Mouse (Mus musculus) neural tube, embryonic 10.5 days (tissue): ENCODE data around the gene Cyp2b19.
A peak's percentile ranks its signal among the peaks of the same experiment; 100 is the strongest.
"Not testable (repeated sequence)": the region's sequence is repeated elsewhere in the genome, so short reads cannot be mapped to it uniquely, and the experiment has no call there.

ENCODE experiments used
- DNase-seq: peaks from one replicate; pipeline ENCODE4 v3.0.0-alpha.2; 2017; ENCODE audit warnings: low spot score; ENCODE audit errors: extremely low spot score

Gene Cyp2b19

DNA sequence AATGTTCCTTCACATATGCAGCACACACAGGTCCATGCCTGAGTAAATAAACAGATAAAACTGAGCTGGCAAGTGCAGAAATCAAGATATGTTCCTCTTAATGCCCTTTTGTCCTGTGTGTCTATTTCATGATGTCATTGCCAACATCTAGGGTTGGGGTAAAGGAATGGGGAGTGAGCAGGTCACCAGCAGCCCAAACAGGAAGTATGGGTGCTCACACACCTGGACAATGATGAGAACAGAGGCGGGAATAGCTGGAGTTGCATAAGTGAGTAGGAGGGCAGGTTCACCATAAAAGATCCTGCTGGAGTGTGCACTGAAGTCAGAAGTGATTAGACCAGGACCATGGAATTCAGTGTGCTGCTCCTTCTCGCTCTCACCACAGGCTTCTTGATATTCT, at the start of gene Cyp2b19:
Gene Cyp2b19 (plus strand): TSS at position 301 of the 400 bp plus-strand sequence.
- no peak for DNase-seq

DNA sequence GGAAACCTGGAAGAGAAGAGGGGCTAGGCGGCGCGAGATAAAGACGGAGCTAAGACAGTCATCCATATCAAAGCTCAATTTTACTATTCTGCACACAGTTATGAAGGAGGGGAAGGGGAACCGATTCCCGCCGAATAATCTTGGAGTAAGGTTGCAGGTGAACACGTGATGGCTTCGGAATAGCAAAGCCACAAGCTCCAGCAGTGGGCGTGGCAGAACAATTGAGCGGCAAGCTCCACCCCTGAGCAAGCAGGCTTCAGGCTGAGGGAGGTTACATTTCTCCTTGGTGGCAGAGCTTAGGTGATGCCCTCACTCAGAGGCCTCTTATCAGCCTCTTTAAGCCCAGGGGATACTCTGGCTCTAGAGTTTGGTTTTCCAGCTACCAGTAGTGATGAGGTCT, 45.9 kb upstream of the Cyp2b19 start:
- no peak for DNase-seq

DNA sequence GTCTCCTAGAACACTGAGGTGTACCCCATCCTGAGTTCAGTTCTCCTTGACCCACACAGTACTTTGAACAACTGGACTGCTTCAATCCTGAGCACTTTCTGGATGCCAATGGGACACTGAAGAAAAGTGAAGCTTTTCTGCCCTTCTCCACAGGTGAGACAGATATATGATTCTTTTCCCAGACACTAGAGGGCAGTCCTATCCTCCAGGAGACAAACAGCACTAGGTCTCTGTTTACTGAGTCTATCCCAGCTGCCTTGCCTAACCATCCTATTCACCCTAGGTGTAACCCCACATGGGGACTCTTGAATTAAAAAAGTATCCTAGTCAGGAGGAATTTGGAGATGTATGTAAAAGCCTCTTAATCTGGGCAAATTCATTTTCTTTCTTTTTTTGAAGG, 18.0 kb upstream of the Cyp2b19 start:
- no peak for DNase-seq

DNA sequence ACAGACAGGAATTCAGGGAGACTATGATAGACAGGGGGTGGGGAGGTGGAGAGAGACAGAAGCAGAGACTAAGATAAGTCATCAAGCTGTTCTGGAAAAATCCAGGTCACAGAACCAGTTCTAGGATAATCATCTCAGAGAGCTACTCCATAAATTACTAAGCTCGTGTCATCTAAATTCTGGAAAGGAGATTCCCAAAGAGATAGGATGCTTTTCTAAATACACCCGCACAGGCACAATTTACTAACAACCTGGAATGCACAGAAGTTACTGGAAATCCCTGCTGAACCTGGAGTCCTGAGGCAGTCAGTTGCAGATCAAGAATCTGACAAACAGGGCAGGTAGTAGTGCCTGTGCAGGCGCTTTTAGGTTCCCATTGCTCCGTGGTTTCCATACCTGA, 13.0 kb upstream of the Cyp2b19 start:
- no peak for DNase-seq

DNA sequence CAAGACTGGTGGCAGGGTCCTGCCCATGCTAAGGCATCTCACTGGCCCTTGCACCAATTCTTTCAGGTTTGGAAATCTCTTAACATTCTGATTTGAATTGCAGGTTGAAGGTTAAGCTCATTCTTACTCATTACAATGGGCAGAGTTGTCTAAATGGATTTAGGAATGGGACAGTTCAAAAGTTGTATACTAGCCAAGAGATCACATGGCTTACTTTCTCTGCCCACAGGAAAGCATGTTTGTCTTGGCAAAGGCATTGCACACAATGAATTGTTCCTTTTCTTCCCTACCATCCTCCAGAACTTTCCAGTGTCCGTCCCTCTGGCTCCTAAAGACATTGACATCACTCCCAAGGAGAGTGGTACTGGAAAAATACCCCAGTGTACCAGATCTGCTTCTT, 11.5 kb upstream of the Cyp2b19 start:
- DNase-seq: no peak

DNA sequence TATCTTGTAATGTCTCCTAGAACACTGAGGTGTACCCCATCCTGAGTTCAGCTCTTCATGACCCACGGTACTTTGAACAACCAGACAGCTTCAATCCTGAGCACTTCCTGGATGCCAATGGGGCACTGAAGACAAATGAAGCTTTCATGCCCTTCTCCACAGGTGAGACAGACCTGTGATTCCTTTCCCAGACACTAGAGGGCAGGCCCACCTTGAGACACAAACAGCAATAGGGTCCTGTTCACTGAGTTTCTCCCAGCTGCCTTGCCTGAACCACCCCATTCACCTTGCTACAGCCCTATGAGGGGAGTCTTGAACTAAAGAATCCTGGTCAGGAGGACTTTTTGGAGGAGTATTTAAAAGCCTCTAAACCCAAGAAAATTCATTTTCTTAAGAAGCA, 10.1 kb downstream of the Cyp2b19 start:
- no peak for DNase-seq

DNA sequence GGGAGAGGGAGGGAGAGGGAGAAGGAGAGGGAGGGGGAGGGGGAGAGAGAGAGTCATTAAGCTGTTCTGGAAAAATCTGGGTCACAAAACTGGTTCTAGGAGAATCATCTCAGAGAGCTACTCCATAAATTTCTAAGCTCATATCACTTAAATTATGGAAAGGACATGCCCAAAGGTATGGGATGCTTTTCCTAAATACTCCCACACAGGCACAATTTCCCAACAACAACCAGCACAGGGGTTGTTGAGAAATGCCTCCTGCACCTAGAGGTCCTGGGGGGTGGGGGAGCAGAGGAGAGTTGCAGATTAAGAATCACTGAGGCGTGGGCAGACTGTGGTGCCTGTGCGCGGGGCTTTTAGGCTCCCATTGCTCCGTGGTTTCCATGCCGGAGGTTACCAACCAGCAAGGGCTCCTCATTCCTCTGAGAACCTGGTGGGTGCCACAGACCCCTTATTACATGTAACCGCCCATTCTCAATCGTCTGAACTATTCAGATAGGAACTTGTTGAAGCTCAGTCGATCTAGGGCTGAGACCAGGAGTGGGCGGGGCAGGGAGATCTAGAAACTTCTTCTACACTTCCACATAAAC, 13.0 kb downstream of the Cyp2b19 start:
- no peak for DNase-seq

DNA sequence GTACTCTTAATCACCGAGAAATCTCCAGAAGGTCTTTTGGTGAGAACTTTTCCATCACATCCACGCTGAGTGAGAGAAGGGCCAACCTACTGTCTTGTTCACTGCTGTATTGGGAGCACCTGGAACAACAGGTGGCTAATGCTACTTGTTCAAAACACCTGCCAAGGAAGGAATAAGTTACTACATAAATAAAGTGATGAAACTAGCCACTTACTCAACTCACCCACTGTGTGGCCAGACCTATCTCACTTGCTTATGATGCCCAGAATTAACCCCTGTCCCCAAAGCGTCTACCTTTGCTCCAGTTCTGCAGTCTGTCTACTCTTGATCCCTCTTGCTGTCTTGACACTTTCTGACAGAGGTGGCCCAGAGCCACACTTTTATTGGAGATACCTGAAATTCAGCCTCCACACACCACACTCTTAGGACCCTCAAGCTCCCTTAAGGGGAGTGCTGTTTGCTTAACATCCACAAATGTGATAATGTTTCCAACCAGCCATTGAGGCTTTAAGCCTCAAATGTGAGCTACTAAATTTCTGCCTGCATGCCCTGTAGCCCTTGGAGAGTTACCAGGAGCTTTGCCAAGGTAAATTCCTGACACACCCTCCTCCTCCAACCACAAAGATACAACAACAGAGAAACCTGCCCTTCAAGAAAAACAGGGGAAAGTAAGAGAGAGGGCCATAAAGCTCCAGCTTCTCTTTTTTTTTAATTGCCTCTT, 16.1 kb downstream of the Cyp2b19 start:
- DNase-seq: no peak

DNA sequence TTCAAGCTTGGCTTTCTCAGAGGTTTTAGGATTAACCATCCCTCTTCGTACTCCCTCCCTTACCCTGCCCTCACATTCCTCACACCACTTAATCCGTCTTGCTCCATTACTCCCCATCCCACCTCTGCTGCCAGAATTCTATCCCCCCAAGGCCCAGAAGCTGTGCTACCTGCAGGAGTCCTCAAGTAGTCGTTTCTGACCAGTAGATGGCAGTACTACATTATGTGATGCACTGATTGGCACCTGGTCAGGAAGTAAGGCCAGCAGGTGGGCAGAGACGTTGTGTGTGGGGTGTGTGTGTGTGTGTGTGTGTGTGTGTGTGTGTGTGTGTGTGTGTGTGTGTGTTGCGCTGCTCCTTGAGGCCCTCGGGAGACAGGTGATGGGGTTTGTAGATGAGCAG, 18.9 kb downstream of the Cyp2b19 start:
- DNase-seq: no peak

DNA sequence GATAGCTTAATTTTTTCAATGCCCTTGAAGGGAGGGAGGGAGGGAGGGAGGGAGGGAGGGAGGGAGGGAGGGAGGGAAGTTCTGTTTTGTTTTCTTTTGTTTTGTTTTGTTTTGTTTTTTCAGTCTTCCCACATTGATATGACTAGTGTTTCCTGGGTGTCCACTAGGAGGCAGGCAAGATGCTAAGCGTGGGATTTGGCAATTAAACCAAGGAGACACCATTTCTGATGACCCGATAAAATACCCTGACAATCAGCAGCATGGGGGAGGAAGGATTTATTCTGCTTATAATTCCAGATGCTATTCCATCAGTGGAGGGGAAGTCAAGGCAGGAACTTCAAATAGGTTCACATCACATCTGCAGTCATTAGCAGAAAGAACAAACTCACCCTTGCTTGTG, 20.9 kb downstream of the Cyp2b19 start:
- no peak for DNase-seq

DNA sequence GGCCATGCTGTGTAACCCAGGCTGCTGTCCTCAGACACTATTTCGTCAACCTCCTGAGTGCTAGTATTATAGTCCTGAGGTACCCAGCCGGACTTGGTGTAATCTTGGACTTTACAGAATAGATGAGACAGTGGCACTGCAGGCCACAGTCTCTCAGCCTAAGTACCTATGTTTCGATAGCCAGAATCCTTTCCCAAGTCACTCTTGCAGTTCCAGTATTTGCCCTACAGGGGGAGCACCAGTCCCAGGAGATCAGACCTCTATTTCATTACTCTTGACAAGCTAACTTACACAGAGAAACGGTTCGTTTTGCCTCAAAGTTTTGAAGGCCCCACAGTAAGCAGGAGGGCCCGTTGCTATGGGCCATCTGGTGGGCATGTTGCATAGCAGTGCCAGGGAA, 21.5 kb downstream of the Cyp2b19 start:
- DNase-seq: peak; percentile 60

DNA sequence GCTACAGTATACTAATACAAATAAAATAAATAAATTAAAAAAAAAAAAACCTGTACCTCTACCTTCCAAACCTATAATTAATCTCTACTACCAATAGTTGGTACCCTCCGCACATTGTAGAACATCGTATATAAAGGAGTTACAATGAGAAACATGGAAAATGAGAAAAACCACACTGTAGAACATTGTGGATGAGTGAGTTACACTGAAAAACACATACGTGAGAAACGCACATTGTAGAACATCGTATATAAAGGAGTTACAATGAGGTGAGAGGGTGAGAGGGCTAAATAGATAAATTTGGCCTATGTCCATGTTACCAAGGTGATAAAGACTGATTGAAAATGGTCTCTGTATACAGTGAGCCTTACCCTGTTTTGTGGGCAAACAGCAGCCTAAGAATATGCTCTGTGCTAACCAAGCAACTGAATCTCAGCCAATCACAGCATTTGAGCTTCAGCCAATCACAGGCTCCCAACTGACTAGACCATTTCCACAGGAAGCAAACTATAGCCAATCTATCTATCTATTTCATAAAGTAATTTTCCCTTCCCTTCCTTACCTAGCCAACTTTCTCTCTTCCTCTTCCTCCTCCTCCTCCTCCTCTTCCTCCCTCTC, 23.0 kb downstream of the Cyp2b19 start:
- DNase-seq: no peak

DNA sequence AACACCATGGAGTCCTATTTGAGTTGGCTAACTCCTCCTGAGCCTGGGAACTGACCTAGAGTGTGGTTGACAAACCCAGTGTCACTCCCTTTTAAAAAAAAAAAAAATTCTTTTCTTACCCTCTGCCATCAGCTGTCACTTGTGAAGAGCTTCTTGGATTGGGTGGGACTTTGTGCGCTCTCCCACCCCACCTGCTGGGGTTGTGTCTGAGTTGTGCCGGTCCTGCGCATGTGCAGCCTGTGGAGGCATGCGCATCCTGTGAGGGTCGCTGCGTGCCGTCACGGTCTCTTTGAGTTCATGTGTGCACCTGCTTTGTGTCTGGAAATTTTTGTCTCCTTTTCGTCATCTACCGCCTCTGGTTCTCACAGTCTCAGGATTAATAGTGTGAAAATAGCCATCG, 23.6 kb downstream of the Cyp2b19 start:
- peak; percentile 25 for DNase-seq

DNA sequence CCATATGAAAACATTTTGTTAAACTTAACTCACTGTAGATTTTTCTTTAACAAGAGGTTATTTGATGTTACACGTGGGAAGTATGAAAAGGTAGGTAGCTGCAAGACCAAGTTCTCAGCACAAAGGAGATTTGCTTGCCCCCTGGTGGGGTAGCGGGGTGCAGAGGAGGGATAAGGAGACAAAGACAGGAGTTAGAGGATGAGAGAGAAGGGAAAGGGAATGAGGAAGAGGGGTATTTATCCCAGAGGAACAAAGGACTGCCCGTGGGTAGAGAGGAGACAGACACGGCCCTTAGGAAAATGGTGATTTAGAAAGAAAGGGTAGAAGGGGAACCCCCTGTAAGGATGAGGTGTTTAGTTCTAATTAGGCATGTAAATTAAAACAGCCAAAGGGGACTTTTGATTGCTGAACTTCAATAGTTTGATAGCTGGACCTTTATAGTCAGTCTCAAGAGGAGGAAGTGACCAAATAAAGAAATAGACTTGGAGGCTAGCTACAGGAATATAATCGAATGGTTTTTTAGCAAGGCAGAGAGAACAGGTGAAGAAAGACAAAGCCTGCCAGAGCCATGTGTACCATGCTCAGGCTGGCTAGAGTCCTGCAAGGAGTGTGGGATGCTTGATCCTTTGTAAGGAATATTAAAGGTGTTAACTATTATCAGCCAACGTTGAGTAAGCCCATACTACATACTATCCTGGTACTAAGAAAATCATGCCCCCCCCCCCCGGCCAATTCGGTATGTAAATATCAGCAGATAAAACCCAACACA, 24.2 kb downstream of the Cyp2b19 start:
- DNase-seq: no peak

DNA sequence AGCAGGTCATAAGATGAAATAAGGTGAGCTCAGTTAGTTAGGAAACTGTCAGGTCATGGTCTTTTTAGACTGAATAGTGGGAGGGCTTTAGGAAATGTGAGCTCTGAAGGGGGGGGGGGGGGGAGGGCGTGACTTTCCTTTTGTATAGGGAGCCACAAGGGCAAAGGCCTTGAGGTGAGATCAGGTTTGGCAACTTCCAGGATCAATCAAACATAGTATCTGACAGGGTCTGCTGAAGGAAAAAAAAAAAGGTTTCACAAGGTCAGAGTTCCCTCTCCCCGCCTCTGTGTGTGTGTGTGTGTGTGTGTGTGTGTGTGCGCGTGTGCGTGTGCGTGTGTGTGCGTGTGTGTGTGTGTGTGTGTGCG, 24.8 kb downstream of the Cyp2b19 start:
- no peak for DNase-seq

DNA sequence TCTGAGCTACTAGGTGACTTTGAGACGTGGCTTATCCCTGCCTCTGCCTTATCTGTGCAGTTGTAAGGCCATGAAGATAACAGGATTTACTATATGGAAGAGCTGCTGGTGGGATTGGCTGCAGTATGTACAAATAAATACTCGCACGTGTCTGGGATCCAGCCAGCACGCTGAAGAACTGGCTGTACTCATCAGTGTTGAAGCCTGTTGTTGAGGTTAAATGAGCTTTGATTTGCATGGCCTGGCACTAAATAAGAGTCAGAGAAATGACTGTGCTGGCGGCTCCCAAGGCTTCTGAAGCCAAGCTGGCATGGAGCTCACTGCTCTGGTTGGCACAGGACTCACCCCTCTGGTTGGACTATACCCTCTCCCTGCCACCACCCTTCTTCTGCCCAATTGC, 26.2 kb downstream of the Cyp2b19 start:
- no peak for DNase-seq

DNA sequence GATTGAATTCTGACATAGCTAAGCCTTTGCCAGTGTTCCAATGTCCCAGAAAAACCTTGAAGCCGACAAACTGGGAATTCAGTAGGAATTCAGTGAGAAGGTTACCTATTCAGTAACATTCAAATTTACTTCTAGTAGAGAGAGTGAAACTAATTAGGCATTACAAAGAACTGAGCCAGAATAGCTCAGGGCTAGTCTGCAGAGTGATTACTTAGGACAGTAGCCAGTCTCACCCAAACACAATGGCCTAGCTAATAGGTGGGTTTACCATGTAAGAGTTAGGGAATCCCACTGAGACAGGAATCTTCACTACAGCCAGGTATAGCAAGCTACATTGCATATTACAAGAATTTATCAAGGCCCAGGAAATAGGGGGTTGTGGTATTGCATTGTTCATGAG, 29.1 kb downstream of the Cyp2b19 start:
- DNase-seq: not testable (repeated sequence)

DNA sequence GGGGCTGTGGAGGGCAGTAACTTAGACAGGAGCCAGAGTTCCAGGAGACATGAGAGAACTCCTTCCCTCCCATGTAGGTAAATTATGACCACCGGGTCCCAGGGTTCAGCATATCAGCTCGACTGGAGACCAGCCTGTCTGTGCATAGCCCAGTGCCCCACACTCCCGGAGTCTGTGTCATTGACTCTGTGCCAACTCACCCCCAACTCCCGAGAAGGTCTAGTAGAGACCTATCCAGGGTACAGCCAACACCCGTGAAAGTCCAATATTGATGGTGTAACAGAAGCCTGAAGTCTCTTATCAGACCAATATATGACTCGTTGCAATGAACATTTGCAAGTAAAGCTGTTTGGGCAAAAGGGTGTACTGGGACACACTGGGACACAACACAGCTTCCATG, 33.0 kb downstream of the Cyp2b19 start:
- DNase-seq: no peak

DNA sequence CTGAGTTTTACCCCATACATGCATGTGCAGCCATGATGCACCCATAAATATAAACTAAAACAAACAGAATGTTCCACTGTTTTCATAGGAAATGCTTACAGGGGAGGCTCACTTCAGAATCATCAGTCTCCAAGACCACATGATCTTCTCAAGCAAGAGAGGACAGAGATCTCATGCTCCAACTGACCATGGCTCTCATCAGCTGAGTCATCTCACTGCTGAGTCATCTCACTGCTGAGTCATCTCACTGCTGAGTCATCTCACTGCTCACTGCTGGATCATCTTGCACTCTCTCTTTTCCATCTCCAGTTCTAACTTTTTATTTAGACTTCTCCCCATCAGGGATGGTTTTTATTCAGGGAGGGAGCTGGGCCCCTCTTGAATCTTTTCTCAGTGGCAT, 43.2 kb downstream of the Cyp2b19 start:
- no peak for DNase-seq

DNA sequence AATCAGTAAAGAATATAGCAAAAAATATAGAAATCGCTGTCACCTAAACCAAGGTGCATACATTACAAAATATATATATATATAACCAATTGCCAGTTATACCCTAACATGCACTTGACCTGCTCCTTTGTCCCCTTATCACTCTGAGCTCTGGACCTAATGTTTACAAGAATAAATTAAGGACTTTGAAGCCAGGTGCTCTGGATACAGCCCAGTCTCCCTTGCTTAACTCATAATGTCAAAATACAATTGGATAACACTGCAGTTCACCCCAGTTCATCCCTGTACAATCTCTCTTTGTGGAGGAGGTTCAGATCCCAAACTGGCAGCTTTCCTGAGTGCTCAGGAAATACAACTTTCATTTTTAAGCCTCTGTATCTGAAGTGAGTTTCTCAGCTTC, 44.1 kb downstream of the Cyp2b19 start:
- no peak for DNase-seq

DNA sequence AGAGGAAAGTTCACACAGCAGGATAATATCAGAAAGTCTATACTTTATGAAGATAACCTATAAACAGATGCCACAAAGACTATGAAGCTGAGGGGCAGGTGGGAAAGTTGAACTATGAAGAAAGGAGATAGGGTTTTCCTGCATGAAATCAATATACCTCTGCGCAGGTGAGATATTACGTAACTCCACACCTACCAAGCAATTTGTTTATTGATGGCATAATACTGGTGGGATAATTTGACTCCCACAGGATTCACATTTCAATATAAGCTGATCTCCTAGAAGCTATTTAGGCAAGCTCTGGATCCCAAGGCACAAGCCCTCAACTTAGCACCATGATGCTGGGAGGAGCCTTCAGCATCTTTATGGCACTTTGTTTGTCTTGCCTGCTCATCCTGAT, 51.6 kb downstream of the Cyp2b19 start, which contains the start of gene Cyp2g1:
Gene Cyp2g1 (plus strand): TSS at position 301 of the 400 bp plus-strand sequence.
- no peak for DNase-seq
